Mouse (Mus musculus) stomach, embryonic 14.5 days (tissue): ENCODE results near the gene Lcor. TPM values are rescaled to one million over a fixed set of nuclear protein-coding genes. Genes with fewer than 3 reads are reported as not detected.

Experiments
- ATAC-seq: fragments of 200-750 bp; cut with Nextera tagmentation; 2 replicates; pipeline ENCODE4 v1.8.0; 2017; ENCODE audit warnings: low read depth, moderate TSS enrichment; ENCODE audit not compliant: insufficient number of reproducible peaks, insufficient read depth, low FRiP score
- H3K27ac ChIP-seq: fragments of 300-500 bp; sonication (generic); 2 replicates; pipeline ENCODE4 v1.5.1; 2014; ENCODE audit warnings: mild to moderate bottlenecking, low read length, moderate library complexity, mixed read lengths
- H3K27me3 ChIP-seq: fragments of 300-500 bp; sonication (generic); 2 replicates; pipeline ENCODE4 v1.6.1; 2014; ENCODE audit warnings: low read length, control low read depth, mixed read lengths; ENCODE audit not compliant: control insufficient read depth, insufficient read depth
- H3K36me3 ChIP-seq: fragments of 300-500 bp; sonication (generic); 2 replicates; pipeline ENCODE4 v1.6.1; 2014; ENCODE audit warnings: mild to moderate bottlenecking, control low read depth, low read length, moderate library complexity, mixed read lengths; ENCODE audit not compliant: control insufficient read depth, insufficient read depth
- H3K4me1 ChIP-seq: fragments of 300-500 bp; sonication (generic); 2 replicates; pipeline ENCODE4 v1.6.1; 2014; ENCODE audit warnings: low read length, control low read depth, mixed read lengths; ENCODE audit not compliant: control insufficient read depth, insufficient read depth
- H3K4me2 ChIP-seq: fragments of 300-500 bp; sonication (generic); replicated peaks from 2 replicates; pipeline ENCODE4 v1.6.1; 2014; ENCODE audit warnings: low read depth, low read length, control low read depth
- H3K4me3 ChIP-seq: fragments of 300-500 bp; sonication (generic); 2 replicates; pipeline ENCODE4 v1.5.1; 2014; ENCODE audit warnings: low read depth, low read length, control low read depth
- H3K9ac ChIP-seq: fragments of 300-500 bp; sonication (generic); replicated peaks from 2 replicates; pipeline ENCODE4 v1.6.1; 2014; ENCODE audit warnings: low read depth, mild to moderate bottlenecking, control low read depth, low read length, moderate library complexity, mixed read lengths
- H3K9me3 ChIP-seq: fragments of 300-500 bp; sonication (generic); 2 replicates; pipeline ENCODE4 v1.6.1; 2016; ENCODE audit warnings: low read depth, low read length, control low read depth; ENCODE audit not compliant: control insufficient read depth
- WGBS: fragments of 180-500 bp; shearing (Covaris S2); extraction: QIAGEN DNeasy Blood & Tissue Kit; methylation state at CpG from one replicate; pipeline ENCODE4 v1.1.7; 2014; 5-methylcytosine and 5-hydroxymethylcytosine counted together
- polyA plus RNA-seq: library from polyadenylated mRNA; unstranded; fragments of >200 nt; fragmentation: Nextera tagmentation; extraction: Ambion mirVana; gene quantifications from 2 replicates; pipeline ENCODE4 v1.2.1, GENCODE M21; 2014

Lcor gene
- polyA plus RNA-seq, 1 experiment from 2014 or later: 20.6 TPM

GRCm38 (mm10) chr19:41462166-41462735, 20.2 kb upstream of the Lcor start:
- H3K36me3 ChIP-seq: no peaks in the 10 kb centered on the region
- H3K4me2 ChIP-seq: no peak overlapping the region
- H3K4me3 ChIP-seq: no peak overlapping the region
- WGBS: 81% methylated on average over 9 of the region's 9 CpGs
- H3K9me3 ChIP-seq: no peaks in the 10 kb centered on the region
- no peak overlapping the region for H3K27ac ChIP-seq
- ATAC-seq: no peak
- H3K27me3 ChIP-seq: no peaks in the 10 kb centered on the region
- no peaks in the 10 kb centered on the region for H3K4me1 ChIP-seq
- H3K9ac ChIP-seq: no peak overlapping the region

- H3K27ac ChIP-seq: no peak overlapping the region
- no peak overlapping the region for H3K9ac ChIP-seq
- WGBS: 93% methylated on average over 5 of the region's 5 CpGs
- ATAC-seq: no peak
- no peak overlapping the region for H3K4me2 ChIP-seq
- H3K4me1 ChIP-seq: no peaks in the 10 kb centered on the region
- no peaks in the 10 kb centered on the region for H3K27me3 ChIP-seq
- no peaks in the 10 kb centered on the region for H3K36me3 ChIP-seq
- H3K9me3 ChIP-seq: no peaks in the 10 kb centered on the region
- H3K4me3 ChIP-seq: no peak overlapping the region
Measured at GRCm38 (mm10) chr19:41463841-41464240, 18.6 kb upstream of the Lcor start.

GRCm38 (mm10) chr19:41466475-41466874, 16.0 kb upstream of the Lcor start:
- H3K9me3 ChIP-seq: no peaks in the 10 kb centered on the region
- H3K27me3 ChIP-seq: no peaks in the 10 kb centered on the region
- no peak overlapping the region for H3K27ac ChIP-seq
- H3K36me3 ChIP-seq: no peaks in the 10 kb centered on the region
- no peak overlapping the region for H3K4me2 ChIP-seq
- H3K4me3 ChIP-seq: no peak overlapping the region
- no peak overlapping the region for H3K9ac ChIP-seq
- no peaks in the 10 kb centered on the region for H3K4me1 ChIP-seq
- no peak for ATAC-seq
- 94% methylated on average over 3 of the region's 3 CpGs for WGBS

GRCm38 (mm10) chr19:41473566-41474135, 8.8 kb upstream of the Lcor start:
- ATAC-seq: no peak
- 92% methylated on average over 7 of the region's 7 CpGs for WGBS
- Histone ChIP-seq H3K4me1 (no peaks in the 10 kb centered on the region), H3K27me3 (no peaks in the 10 kb centered on the region), H3K4me3 (no peak overlapping the region), H3K9me3 (no peaks in the 10 kb centered on the region), H3K36me3 (no peaks in the 10 kb centered on the region), H3K9ac (no peak overlapping the region), H3K27ac (no peak overlapping the region), H3K4me2 (no peak overlapping the region)

GRCm38 (mm10) chr19:41474943-41475342, 7.5 kb upstream of the Lcor start:
- H3K27me3 ChIP-seq: no peaks in the 10 kb centered on the region
- no peak overlapping the region for H3K4me3 ChIP-seq
- H3K36me3 ChIP-seq: no peaks in the 10 kb centered on the region
- no peaks in the 10 kb centered on the region for H3K4me1 ChIP-seq
- 56% methylated on average over 2 of the region's 2 CpGs for WGBS
- H3K27ac ChIP-seq: no peak overlapping the region
- no peak overlapping the region for H3K9ac ChIP-seq
- no peak for ATAC-seq
- no peak overlapping the region for H3K4me2 ChIP-seq
- H3K9me3 ChIP-seq: no peaks in the 10 kb centered on the region

- Histone ChIP-seq H3K4me1 (peaks cover 4% of the 10 kb centered on the region; the same call in 1 of the 2 replicates), H3K4me2 (no peak overlapping the region), H3K27me3 (no peaks in the 10 kb centered on the region), H3K9me3 (no peaks in the 10 kb centered on the region), H3K9ac (no peak overlapping the region), H3K27ac (no peak overlapping the region), H3K36me3 (no peaks in the 10 kb centered on the region), H3K4me3 (no peak overlapping the region)
- WGBS: 76% methylated on average over 3 of the region's 3 CpGs
- ATAC-seq: no peak
Measured at GRCm38 (mm10) chr19:41476530-41477249, 5.7 kb upstream of the Lcor start.

GRCm38 (mm10) chr19:41481030-41481886, 1.2 kb upstream of the Lcor start:
- Histone ChIP-seq H3K36me3 (no peaks in the 10 kb centered on the region), H3K9me3 (no peaks in the 10 kb centered on the region), H3K27ac (no peak overlapping the region)

GRCm38 (mm10) chr19:41481887-41482189, 599 bp upstream of the Lcor start:
- H3K36me3 ChIP-seq: no peaks in the 10 kb centered on the region
- H3K27me3 ChIP-seq: no peaks in the 10 kb centered on the region

More at GRCm38 (mm10) chr19:41481030-41481886, 1.2 kb upstream of the Lcor start:
- 10% methylated on average over 15 of the region's 15 CpGs for WGBS
- no peak for ATAC-seq
- peak overlapping the region; percentile 87 for H3K4me3 ChIP-seq
- peaks cover 12% of the 10 kb centered on the region for H3K4me1 ChIP-seq
- H3K4me2 ChIP-seq: peak overlapping the region; percentile 62
- no peak overlapping the region for H3K9ac ChIP-seq
- no peaks in the 10 kb centered on the region for H3K27me3 ChIP-seq

More at GRCm38 (mm10) chr19:41481887-41482189, 599 bp upstream of the Lcor start:
- ATAC-seq: no peak
- H3K27ac ChIP-seq: peak overlapping the region; percentile 98
- peaks cover 15% of the 10 kb centered on the region for H3K4me1 ChIP-seq
- peak overlapping the region; percentile 87 for H3K4me3 ChIP-seq
- WGBS: 2% methylated on average over 6 of the region's 6 CpGs
- H3K4me2 ChIP-seq: peak overlapping the region; percentile 62
- H3K9me3 ChIP-seq: no peaks in the 10 kb centered on the region
- H3K9ac ChIP-seq: peak overlapping the region; percentile 87
